Mouse (Mus musculus) cortical plate, adult 2 months (tissue): Measurements from ENCODE around the gene Filip1l.

Experiments used
- CTCF ChIP-seq: fragments of 200-500 bp; IDR thresholded peaks from 2 replicates; pipeline ENCODE4 v1.5.1; 2011; ENCODE audit warnings: mild to moderate bottlenecking, control low read depth, low read length; ENCODE audit not compliant: insufficient read depth; ENCODE audit errors: extremely low read depth
- POLR2A ChIP-seq: fragments of 200-500 bp; IDR thresholded peaks from 2 replicates; pipeline ENCODE4 v1.6.1; 2011; ENCODE audit warnings: mild to moderate bottlenecking, low read length, control low read depth; ENCODE audit not compliant: insufficient read depth; ENCODE audit errors: extremely low read depth

DNA sequence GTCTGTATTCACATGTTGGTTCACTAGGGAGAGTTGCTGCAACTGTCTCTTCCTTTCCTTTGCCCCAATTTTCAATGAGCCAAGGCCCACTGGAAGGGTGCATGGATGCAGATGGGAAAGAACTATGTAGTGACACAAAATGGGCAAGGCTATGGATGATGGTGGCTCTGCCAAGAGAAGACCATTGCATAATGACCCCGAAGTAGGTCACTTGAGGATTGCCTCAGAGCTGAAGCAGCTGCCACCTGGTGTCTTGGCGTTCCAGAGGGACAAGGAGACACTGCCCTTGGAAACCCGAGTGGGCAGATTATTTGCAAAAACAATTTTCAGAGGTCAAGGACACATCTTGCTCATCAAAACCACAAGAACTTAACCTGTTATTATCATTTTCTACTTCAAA lies 3.9 kb upstream of the Filip1l start:
- no peak for TF ChIP-seq CTCF
- no peak for TF ChIP-seq POLR2A
